12 mouse cellular contexts compared by ENCODE assay signal in genomic region chr10:90273311-90273710, GRCm38 (mm10).
"Had no signal": no experiment of that assay in that cellular context is flagged by ENCODE, and none has a peak within 500 bp of the region (broad histone marks: within the 10 kb centered on the region; RNA-seq: fewer than 3 reads in every experiment).

No protein-coding gene starts in this region.

- ATAC-seq: midbrain, embryonic 13.5 days had no signal

- H3K27ac ChIP-seq: kidney, embryonic 15.5 days; limb, embryonic 15.5 days; liver, embryonic 15.5 days; macrophage; midbrain, embryonic 13.5 days; neural tube, embryonic 15.5 days had no signal

- H3K4me3 ChIP-seq: kidney, embryonic 15.5 days; limb, embryonic 15.5 days; liver, embryonic 15.5 days; midbrain, embryonic 13.5 days; neural tube, embryonic 15.5 days had no signal

- H3K4me1 ChIP-seq: kidney, embryonic 15.5 days; limb, embryonic 15.5 days; liver, embryonic 15.5 days; midbrain, embryonic 13.5 days had no signal

- H3K4me2 ChIP-seq: kidney, embryonic 15.5 days; limb, embryonic 15.5 days; liver, embryonic 15.5 days; lung, embryonic 14.5 days; midbrain, embryonic 13.5 days; neural tube, embryonic 15.5 days had no signal

- H3K9ac ChIP-seq: kidney, embryonic 15.5 days; limb, embryonic 15.5 days; liver, embryonic 15.5 days; lung, embryonic 14.5 days; midbrain, embryonic 13.5 days; neural tube, embryonic 15.5 days had no signal

- H3K36me3 ChIP-seq: kidney, embryonic 15.5 days; limb, embryonic 15.5 days; liver, embryonic 15.5 days; midbrain, embryonic 13.5 days; neural tube, embryonic 15.5 days had no signal

- H3K9me3 ChIP-seq: kidney, embryonic 15.5 days; limb, embryonic 15.5 days; liver, embryonic 15.5 days; midbrain, embryonic 13.5 days; neural tube, embryonic 15.5 days had no signal

- DNase-seq: kidney, adult 18-20 months; lung, embryonic 14.5 days; lung, postnatal 10 days; spleen, adult 18-20 months; thymus, adult 18-20 months; thymus, postnatal 14 days had no signal

- H3K27me3 ChIP-seq: kidney, embryonic 15.5 days; limb, embryonic 15.5 days; liver, embryonic 15.5 days; midbrain, embryonic 13.5 days; neural tube, embryonic 15.5 days had no signal
